Mouse (Mus musculus): Measurements from ENCODE around the gene Pip5k1b. TPM values are rescaled to one million over a fixed set of nuclear protein-coding genes. Genes with fewer than 3 reads are reported as not detected.

The Pip5k1b gene
- polyA plus RNA-seq, 1 experiment: 2.8 TPM

GRCm38 (mm10) chr19:24513105-24513843, 42.4 kb downstream of the Pip5k1b start:
- no peak for TF ChIP-seq POLR2A (IDR thresholded peaks at IDR 0.05; ENCODE audit: borderline replicate concordance, extremely low read depth, insufficient read depth, insufficient read length, poor library complexity, severe bottlenecking)
- no peak for TF ChIP-seq CTCF (IDR thresholded peaks at IDR 0.05; ENCODE audit: borderline replicate concordance, extremely low read depth, insufficient read depth, insufficient read length)

GRCm38 (mm10) chr19:24511939-24512338, 43.7 kb downstream of the Pip5k1b start:
- DNase-seq (ENCODE audit: low read depth): no peak
- TF ChIP-seq CTCF (IDR thresholded peaks at IDR 0.05; ENCODE audit: borderline replicate concordance, extremely low read depth, insufficient read depth, insufficient read length): no peak
- no peak for TF ChIP-seq POLR2A (IDR thresholded peaks at IDR 0.05; ENCODE audit: borderline replicate concordance, extremely low read depth, insufficient read depth, insufficient read length, poor library complexity, severe bottlenecking)

More at GRCm38 (mm10) chr19:24513105-24513843, 42.4 kb downstream of the Pip5k1b start:
- DNase-seq (ENCODE audit: low read depth): peak; percentile 8

GRCm38 (mm10) chr19:24509391-24509790, 46.3 kb downstream of the Pip5k1b start:
- DNase-seq (ENCODE audit: low read depth): no peak
- TF ChIP-seq POLR2A (IDR thresholded peaks at IDR 0.05; ENCODE audit: borderline replicate concordance, extremely low read depth, insufficient read depth, insufficient read length, poor library complexity, severe bottlenecking): no peak
- TF ChIP-seq CTCF (IDR thresholded peaks at IDR 0.05; ENCODE audit: borderline replicate concordance, extremely low read depth, insufficient read depth, insufficient read length): no peak

- TF ChIP-seq POLR2A (IDR thresholded peaks at IDR 0.05; ENCODE audit: borderline replicate concordance, extremely low read depth, insufficient read depth, insufficient read length, poor library complexity, severe bottlenecking): no peak
- TF ChIP-seq CTCF (IDR thresholded peaks at IDR 0.05; ENCODE audit: borderline replicate concordance, extremely low read depth, insufficient read depth, insufficient read length): no peak
- DNase-seq (ENCODE audit: low read depth): peak; percentile 52
These were observed 47.4 kb downstream of the Pip5k1b start for GRCm38 (mm10) chr19:24508087-24508767.

GRCm38 (mm10) chr19:24502736-24503421, 52.8 kb downstream of the Pip5k1b start:
- no peak for TF ChIP-seq POLR2A (IDR thresholded peaks at IDR 0.05; ENCODE audit: borderline replicate concordance, extremely low read depth, insufficient read depth, insufficient read length, poor library complexity, severe bottlenecking)
- TF ChIP-seq CTCF (IDR thresholded peaks at IDR 0.05; ENCODE audit: borderline replicate concordance, extremely low read depth, insufficient read depth, insufficient read length): no peak
- no peak for DNase-seq (ENCODE audit: low read depth)

- TF ChIP-seq POLR2A (IDR thresholded peaks at IDR 0.05; ENCODE audit: borderline replicate concordance, extremely low read depth, insufficient read depth, insufficient read length, poor library complexity, severe bottlenecking) (no peak), CTCF (IDR thresholded peaks at IDR 0.05; ENCODE audit: borderline replicate concordance, extremely low read depth, insufficient read depth, insufficient read length) (no peak)
- DNase-seq (ENCODE audit: low read depth): no peak
These were observed 54.1 kb downstream of the Pip5k1b start for GRCm38 (mm10) chr19:24501525-24501924.

GRCm38 (mm10) chr19:24500431-24500830, 55.2 kb downstream of the Pip5k1b start:
- TF ChIP-seq CTCF (IDR thresholded peaks at IDR 0.05; ENCODE audit: borderline replicate concordance, extremely low read depth, insufficient read depth, insufficient read length) (no peak), POLR2A (IDR thresholded peaks at IDR 0.05; ENCODE audit: borderline replicate concordance, extremely low read depth, insufficient read depth, insufficient read length, poor library complexity, severe bottlenecking) (no peak)
- no peak for DNase-seq (ENCODE audit: low read depth)

GRCm38 (mm10) chr19:24499291-24499690, 56.4 kb downstream of the Pip5k1b start:
- TF ChIP-seq POLR2A (IDR thresholded peaks at IDR 0.05; ENCODE audit: borderline replicate concordance, extremely low read depth, insufficient read depth, insufficient read length, poor library complexity, severe bottlenecking) (no peak), CTCF (IDR thresholded peaks at IDR 0.05; ENCODE audit: borderline replicate concordance, extremely low read depth, insufficient read depth, insufficient read length) (no peak)
- no peak for DNase-seq (ENCODE audit: low read depth)

GRCm38 (mm10) chr19:24493887-24494286, 61.8 kb downstream of the Pip5k1b start:
- no peak for DNase-seq (ENCODE audit: low read depth)
- TF ChIP-seq CTCF (IDR thresholded peaks at IDR 0.05; ENCODE audit: borderline replicate concordance, extremely low read depth, insufficient read depth, insufficient read length) (no peak), POLR2A (IDR thresholded peaks at IDR 0.05; ENCODE audit: borderline replicate concordance, extremely low read depth, insufficient read depth, insufficient read length, poor library complexity, severe bottlenecking) (no peak)

GRCm38 (mm10) chr19:24491824-24492223, 63.8 kb downstream of the Pip5k1b start:
- TF ChIP-seq POLR2A (IDR thresholded peaks at IDR 0.05; ENCODE audit: borderline replicate concordance, extremely low read depth, insufficient read depth, insufficient read length, poor library complexity, severe bottlenecking): no peak
- DNase-seq (ENCODE audit: low read depth): no peak

GRCm38 (mm10) chr19:24490275-24490674, 65.4 kb downstream of the Pip5k1b start:
- DNase-seq (ENCODE audit: low read depth): no peak
- TF ChIP-seq POLR2A (IDR thresholded peaks at IDR 0.05; ENCODE audit: borderline replicate concordance, extremely low read depth, insufficient read depth, insufficient read length, poor library complexity, severe bottlenecking) (no peak), CTCF (IDR thresholded peaks at IDR 0.05; ENCODE audit: borderline replicate concordance, extremely low read depth, insufficient read depth, insufficient read length) (no peak)

Measured in brain, embryonic 14.5 days (tissue).